Mouse (Mus musculus) gastrocnemius, adult 8-10 months (tissue): ENCODE results near the gene 6030468B19Rik. TPM values are rescaled to one million over a fixed set of nuclear protein-coding genes. Genes with fewer than 3 reads are reported as not detected.

Experiments
- DNase-seq, 2 experiments: peaks; one replicate each; pipeline ENCODE4 v3.0.0; 2022; ENCODE audit warnings: low spot score in 2 of 2
- total RNA-seq, 4 experiments: library from RNA; stranded (reverse); gene quantifications; 2 replicates each; pipeline ENCODE4 v1.2.4; 2022

Gene 6030468B19Rik
- total RNA-seq, 4 experiments from 2014 or later, result not detected

DNA sequence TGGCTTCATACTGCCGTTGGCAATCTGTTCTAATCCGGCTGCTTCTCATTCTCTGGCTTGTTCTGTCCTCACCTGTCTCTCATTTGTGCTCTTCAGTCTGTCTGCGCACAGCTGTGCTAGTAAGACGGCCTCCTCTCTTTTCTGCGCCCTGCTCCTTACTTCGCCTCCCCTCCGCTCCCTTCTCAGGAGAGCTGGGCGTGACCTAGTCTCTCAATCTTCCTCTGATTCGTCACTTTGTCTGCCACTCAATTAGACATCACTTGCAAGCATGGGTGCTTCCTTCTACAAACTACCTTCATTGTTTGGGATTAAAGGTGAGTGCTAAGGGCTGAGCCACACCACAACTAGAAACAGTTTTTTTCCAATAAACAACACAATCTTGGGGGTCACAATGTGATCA, 56.8 kb downstream of the 6030468B19Rik start:
- DNase-seq, result no peak

DNA sequence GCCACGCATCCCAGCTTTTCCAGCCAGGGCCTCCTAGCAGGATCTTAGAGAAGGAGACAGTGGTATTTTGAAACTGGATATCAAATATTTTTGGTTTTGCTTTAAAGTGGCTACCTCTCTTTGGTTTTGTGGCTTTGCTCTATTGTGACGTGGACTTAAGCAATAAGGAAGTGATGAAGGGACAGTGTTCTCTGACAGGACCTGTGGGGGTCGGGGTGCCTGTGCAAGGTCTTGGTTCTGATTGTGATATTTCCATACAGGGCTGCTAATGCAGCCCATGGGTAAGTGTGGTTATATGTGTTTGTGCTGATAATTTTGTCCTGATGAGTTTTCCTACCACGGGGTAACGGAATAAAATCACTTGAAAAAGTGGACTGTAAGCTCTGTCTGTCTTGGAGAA, 57.9 kb downstream of the 6030468B19Rik start:
- DNase-seq, result no peak

DNA sequence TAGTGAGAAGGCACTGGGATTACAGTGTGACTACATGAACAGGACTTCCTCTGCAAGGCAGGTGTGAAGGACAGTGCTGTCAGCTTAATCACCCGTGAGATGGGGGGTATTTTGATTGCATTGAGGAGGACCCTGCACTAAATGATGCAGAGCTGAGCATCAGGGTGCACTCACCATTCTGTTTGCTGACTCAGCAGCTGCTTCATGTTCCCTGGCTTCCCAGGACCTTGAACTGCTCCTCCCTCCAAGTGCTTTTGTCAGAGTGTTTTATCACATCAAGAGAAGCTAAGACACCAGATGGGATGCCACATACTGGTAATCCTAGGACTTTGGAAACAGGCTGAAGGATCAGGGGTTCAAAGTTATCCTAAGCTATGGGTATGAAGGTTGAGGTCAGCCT, 58.5 kb downstream of the 6030468B19Rik start:
- DNase-seq, result no peak

Other genes with a start within 250 kb of the 6030468B19Rik start
- gene Tnrc6c, start 143.4 kb upstream of the 6030468B19Rik start, total RNA-seq, result 10 to 100 TPM; 17.0 to 20.8 (median 18.6) TPM
- under 1 TPM; 0.38 to 0.89 (median 0.43) TPM for gene Tmc8, start 15.6 kb upstream of the 6030468B19Rik start, total RNA-seq
- gene Tmc6, start 15.5 kb upstream of the 6030468B19Rik start, total RNA-seq, result 1 to 10 TPM; 2.4 to 6.4 (median 4.5) TPM
- 1 to 10 TPM in 2 of 4 experiments, under 1 TPM in 1, not detected in 1; 0.46 to 1.2 (median 1.1) TPM for gene Gm20708, start 12.0 kb downstream of the 6030468B19Rik start, total RNA-seq
- gene Syngr2, start 12.0 kb downstream of the 6030468B19Rik start, total RNA-seq, result 100 to 1,000 TPM; 182 to 198 (median 184) TPM
- 1 to 10 TPM; 2.0 to 4.6 (median 3.4) TPM for gene Afmid, start 28.3 kb downstream of the 6030468B19Rik start, total RNA-seq
- 1 to 10 TPM; 2.5 to 5.4 (median 4.1) TPM for gene Tk1, start 28.4 kb downstream of the 6030468B19Rik start, total RNA-seq
- under 1 TPM in 1 of 4 experiments, not detected in 3; 0.24 TPM for gene Birc5, start 51.6 kb downstream of the 6030468B19Rik start, total RNA-seq
- not detected for gene Tmem235, start 63.1 kb downstream of the 6030468B19Rik start, total RNA-seq
- 1 to 10 TPM; 2.7 to 3.8 (median 3.4) TPM for gene Tha1, start 75.8 kb downstream of the 6030468B19Rik start, total RNA-seq
- 1 to 10 TPM; 1.9 to 3.3 (median 2.5) TPM for gene Socs3, start 172.4 kb downstream of the 6030468B19Rik start, total RNA-seq
- 10 to 100 TPM; 16.9 to 23.0 (median 19.1) TPM for gene Pgs1, start 188.6 kb downstream of the 6030468B19Rik start, total RNA-seq